Mouse (Mus musculus): ENCODE measurements around the gene Oasl1. TPM values are rescaled to one million over a fixed set of nuclear protein-coding genes. Genes with fewer than 3 reads are reported as not detected.

Oasl1 gene
- polyA plus RNA-seq, 1 experiment from 2014 or later = not detected

GRCm38 (mm10) chr5:114961590-114962360, 38.7 kb downstream of the Oasl1 start:
- no peak overlapping the region for H3K27ac ChIP-seq (replicated peaks)
- no peaks in the 10 kb centered on the region for H3K27me3 ChIP-seq (ENCODE audit: low read depth, poor library complexity, severe bottlenecking)
- WGBS = 71% methylated on average over 4 of the region's 4 CpGs
- peaks cover 3% of the 10 kb centered on the region; the same call in 1 of the 2 replicates for H3K4me1 ChIP-seq
- DNase-seq (ENCODE audit: low spot score) = no peak
- H3K9me3 ChIP-seq (replicated peaks) = no peaks in the 10 kb centered on the region
- H3K36me3 ChIP-seq = no peaks in the 10 kb centered on the region
- H3K4me3 ChIP-seq = no peak overlapping the region

DNA sequence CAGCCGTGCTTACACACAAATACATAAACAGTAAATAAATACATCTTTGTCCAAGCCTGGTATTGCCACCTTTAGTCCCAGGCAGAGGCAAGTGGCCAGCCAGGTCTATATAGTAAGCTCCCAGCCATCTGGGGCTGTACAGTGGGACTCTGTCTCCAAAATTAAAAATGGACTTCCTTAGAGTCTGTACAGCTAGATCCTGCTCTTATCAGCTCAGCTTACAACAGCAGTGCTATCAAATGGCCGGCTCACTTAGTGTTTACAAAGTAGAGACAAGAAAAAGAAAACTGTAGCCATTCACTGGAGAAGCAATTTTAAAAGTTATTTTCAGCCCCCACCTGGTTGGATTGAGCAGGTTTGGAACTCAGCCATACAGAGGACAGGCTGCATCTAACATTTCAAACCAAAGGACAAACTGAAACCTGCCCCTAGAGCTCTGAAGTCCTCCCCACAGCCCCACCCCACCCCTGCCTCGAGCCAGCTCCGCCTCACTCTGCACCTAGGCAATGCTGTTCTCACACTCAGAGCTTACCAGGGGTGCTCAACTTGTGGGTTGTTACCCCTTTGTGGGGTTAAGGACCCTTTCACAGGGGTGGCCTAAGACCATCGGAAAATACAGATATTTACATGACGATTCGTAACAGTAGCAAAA, 41.4 kb downstream of the Oasl1 start:
- no peaks in the 10 kb centered on the region for H3K9me3 ChIP-seq (replicated peaks)
- peaks cover 17% of the 10 kb centered on the region for H3K4me1 ChIP-seq
- no peak overlapping the region for H3K27ac ChIP-seq (replicated peaks)
- no peaks in the 10 kb centered on the region for H3K36me3 ChIP-seq
- 76% methylated on average over 7 of the region's 7 CpGs for WGBS
- H3K4me3 ChIP-seq = no peak overlapping the region
- no peak for DNase-seq (ENCODE audit: low spot score)
- H3K27me3 ChIP-seq (ENCODE audit: low read depth, poor library complexity, severe bottlenecking) = peaks cover 17% of the 10 kb centered on the region

- WGBS = 77% methylated on average over 17 of the region's 17 CpGs
- Histone ChIP-seq H3K27ac (replicated peaks) (no peak overlapping the region), H3K36me3 (no peaks in the 10 kb centered on the region), H3K9me3 (replicated peaks) (no peaks in the 10 kb centered on the region), H3K4me1 (peaks cover 17% of the 10 kb centered on the region), H3K4me3 (no peak overlapping the region), H3K27me3 (ENCODE audit: low read depth, poor library complexity, severe bottlenecking) (peaks cover 22% of the 10 kb centered on the region)
- no peak for DNase-seq (ENCODE audit: low spot score)
These were observed 42.2 kb downstream of the Oasl1 start for GRCm38 (mm10) chr5:114964967-114965898.

DNA sequence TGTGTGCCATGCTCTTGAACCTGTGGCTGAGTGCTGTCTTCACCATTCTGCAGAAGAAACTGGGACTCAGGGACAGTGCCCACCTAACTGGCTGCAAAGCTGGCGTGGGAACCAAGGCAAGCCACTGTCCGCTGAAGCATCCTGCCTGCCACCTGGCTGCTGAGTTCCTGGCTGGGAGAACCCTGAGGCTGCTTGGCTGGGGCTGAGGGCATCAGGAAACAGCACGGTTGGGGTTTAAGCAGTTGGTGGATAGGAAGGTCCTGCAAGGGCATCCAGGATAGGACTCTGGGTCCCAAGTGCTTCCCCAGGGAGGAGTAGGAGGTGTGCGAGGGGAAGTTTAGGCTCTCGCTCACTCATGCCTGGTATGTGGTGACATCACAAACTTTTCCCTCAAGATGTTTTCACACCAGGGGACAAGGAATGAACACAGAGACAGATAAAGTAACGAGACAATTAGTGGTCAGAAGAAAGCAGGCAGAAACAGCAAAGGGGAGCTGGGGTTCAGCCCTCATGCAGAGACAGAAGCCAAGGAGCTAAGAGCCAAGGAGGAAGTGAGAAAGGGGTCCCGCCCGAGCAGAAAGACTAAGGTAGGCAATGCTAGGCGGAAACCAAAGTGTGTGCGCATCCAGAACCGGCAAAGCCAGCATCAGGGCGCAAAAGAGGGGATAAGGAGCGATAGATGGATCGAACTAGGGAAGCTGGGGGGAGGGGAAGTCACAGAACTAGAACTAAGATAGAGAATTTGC, 44.7 kb downstream of the Oasl1 start:
- no peaks in the 10 kb centered on the region for H3K36me3 ChIP-seq
- no peaks in the 10 kb centered on the region for H3K9me3 ChIP-seq (replicated peaks)
- H3K27ac ChIP-seq (replicated peaks) = no peak overlapping the region
- 46% methylated on average over 14 of the region's 14 CpGs for WGBS
- no peak for DNase-seq (ENCODE audit: low spot score)
- peaks cover 21% of the 10 kb centered on the region for H3K4me1 ChIP-seq
- peaks cover 22% of the 10 kb centered on the region for H3K27me3 ChIP-seq (ENCODE audit: low read depth, poor library complexity, severe bottlenecking)
- H3K4me3 ChIP-seq = no peak overlapping the region

DNA sequence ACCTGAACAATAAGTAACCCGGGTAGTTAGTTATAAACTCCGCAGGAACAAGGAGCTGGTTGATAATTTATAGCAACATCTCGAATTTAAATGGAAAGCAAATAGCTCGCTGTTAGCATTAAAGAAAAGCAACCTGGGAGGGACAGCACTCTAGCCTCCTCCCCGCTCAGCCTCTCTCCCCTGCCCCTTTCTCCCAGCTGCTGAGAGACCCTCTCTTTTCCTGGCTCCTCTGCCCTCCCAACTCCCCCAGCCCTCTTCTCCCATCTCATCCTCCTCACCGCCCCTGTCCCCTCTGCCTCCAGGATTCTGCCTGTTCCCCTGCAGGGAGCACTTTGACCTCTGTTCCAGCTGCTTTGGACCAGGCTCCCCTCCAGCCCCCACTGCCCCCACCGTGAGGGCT, 45.6 kb downstream of the Oasl1 start:
- Histone ChIP-seq H3K9me3 (replicated peaks) (no peaks in the 10 kb centered on the region), H3K27ac (replicated peaks) (0 out of 2 replicates have a peak overlapping the region, but pooled peaks have one; percentile 18), H3K4me1 (peaks cover 21% of the 10 kb centered on the region), H3K4me3 (no peak overlapping the region), H3K36me3 (no peaks in the 10 kb centered on the region), H3K27me3 (ENCODE audit: low read depth, poor library complexity, severe bottlenecking) (peaks cover 22% of the 10 kb centered on the region)
- WGBS = 32% methylated on average over 7 of the region's 7 CpGs
- no peak for DNase-seq (ENCODE audit: low spot score)

GRCm38 (mm10) chr5:114969064-114969463, 46.0 kb downstream of the Oasl1 start:
- H3K4me1 ChIP-seq = peaks cover 21% of the 10 kb centered on the region
- peaks cover 22% of the 10 kb centered on the region for H3K27me3 ChIP-seq (ENCODE audit: low read depth, poor library complexity, severe bottlenecking)
- H3K27ac ChIP-seq (replicated peaks) = 0 out of 2 replicates have a peak overlapping the region, but pooled peaks have one; percentile 18
- no peaks in the 10 kb centered on the region for H3K9me3 ChIP-seq (replicated peaks)
- no peak overlapping the region for H3K4me3 ChIP-seq
- no peaks in the 10 kb centered on the region for H3K36me3 ChIP-seq
- 18% methylated on average over 4 of the region's 4 CpGs for WGBS
- DNase-seq (ENCODE audit: low spot score) = no peak

DNA sequence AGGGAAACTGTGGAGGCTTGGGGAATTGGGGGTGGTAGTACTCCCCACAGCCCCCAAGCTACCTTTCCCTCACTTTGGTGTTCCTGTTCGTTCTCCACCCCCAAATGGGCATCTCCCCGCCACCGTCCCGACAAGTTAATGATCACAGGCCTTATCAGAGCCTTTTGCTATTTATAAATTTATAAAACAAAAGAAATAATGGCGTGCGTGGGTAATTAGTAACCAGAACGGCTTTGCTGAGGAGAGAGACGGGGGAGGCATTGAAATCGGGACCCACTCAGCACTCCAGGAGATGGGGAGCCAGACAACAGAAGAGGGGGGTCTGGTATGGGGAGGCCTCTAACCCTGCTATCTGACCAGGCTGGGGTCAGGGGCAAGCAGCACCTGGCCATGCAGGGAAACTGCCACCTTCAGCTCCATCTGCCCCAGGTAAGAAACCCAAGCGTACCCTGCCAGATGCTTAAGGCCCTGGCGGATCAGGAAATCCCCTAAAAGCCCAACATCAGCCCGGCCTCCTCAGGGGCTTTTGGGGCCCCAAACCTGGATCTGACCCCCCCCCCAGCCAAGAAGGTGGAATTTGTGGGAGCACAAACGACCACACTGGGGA, 46.7 kb downstream of the Oasl1 start:
- WGBS = 67% methylated on average over 13 of the region's 13 CpGs
- Histone ChIP-seq H3K36me3 (no peaks in the 10 kb centered on the region), H3K4me1 (peaks cover 21% of the 10 kb centered on the region), H3K27me3 (ENCODE audit: low read depth, poor library complexity, severe bottlenecking) (peaks cover 22% of the 10 kb centered on the region), H3K27ac (replicated peaks) (no peak overlapping the region), H3K4me3 (no peak overlapping the region), H3K9me3 (replicated peaks) (no peaks in the 10 kb centered on the region)
- DNase-seq (ENCODE audit: low spot score) = no peak

GRCm38 (mm10) chr5:114970824-114971227, 47.8 kb downstream of the Oasl1 start, which contains the start of gene Hnf1a:
Hnf1a (minus strand) TSS chr5:114971094.
- Histone ChIP-seq H3K4me3 (no peak within 1 kb of the TSS), H3K9me3 (replicated peaks) (no peaks in the 10 kb centered on the region), H3K27me3 (ENCODE audit: low read depth, poor library complexity, severe bottlenecking) (peaks cover 22% of the 10 kb centered on the region), H3K36me3 (no peaks in the 10 kb centered on the region), H3K27ac (replicated peaks) (no peak within 1 kb of the TSS), H3K4me1 (peaks cover 21% of the 10 kb centered on the region)
- DNase-seq (ENCODE audit: low spot score) = no peak
- WGBS = 85% methylated on average over 17 of the region's 17 CpGs

DNA sequence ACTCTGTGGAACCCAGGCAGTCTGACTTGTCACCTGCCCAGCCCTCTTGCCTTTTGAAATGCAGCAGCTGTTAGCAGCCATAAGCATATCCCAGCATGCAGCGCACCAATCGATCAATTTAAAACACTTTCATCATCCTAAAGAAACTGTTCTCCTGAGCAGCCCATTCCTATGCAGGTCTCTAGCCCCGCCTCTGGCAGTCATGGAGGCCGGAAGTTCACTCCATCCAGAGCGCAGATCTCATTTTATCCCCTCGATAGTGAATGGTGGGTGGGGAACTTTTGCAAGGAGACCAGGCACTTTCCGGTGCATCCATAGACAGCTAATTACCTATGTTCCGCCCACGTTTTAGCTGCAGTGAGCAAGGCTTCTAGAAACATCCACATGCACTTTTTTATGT, 49.2 kb downstream of the Oasl1 start:
- no peaks in the 10 kb centered on the region for H3K9me3 ChIP-seq (replicated peaks)
- H3K4me3 ChIP-seq = no peak overlapping the region
- H3K36me3 ChIP-seq = no peaks in the 10 kb centered on the region
- H3K27ac ChIP-seq (replicated peaks) = no peak overlapping the region
- DNase-seq (ENCODE audit: low spot score) = no peak
- H3K27me3 ChIP-seq (ENCODE audit: low read depth, poor library complexity, severe bottlenecking) = peaks cover 22% of the 10 kb centered on the region
- peaks cover 21% of the 10 kb centered on the region for H3K4me1 ChIP-seq
- 88% methylated on average over 9 of the region's 9 CpGs for WGBS

DNA sequence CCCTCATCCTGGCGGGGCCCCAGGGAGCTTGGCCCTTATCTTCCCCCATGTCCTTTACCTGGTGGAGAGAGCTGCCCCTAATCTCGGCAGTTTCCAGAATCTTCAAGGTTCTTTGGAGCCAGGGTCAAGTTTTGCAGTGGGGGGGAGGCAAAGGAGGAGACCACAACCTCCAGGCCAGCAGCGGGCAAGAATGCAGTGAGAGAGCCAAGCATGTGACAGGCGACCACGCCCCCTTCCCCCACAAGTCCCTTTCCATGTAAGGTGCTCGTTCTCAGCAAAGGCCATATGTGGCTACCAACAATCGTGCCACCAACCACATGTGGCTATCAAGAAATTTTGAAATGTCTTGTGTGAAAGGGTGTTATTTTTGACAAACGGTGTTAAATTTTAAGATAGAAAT, 50.1 kb downstream of the Oasl1 start:
- peaks cover 14% of the 10 kb centered on the region for H3K27me3 ChIP-seq (ENCODE audit: low read depth, poor library complexity, severe bottlenecking)
- H3K36me3 ChIP-seq = no peaks in the 10 kb centered on the region
- 84% methylated on average over 8 of the region's 8 CpGs for WGBS
- H3K27ac ChIP-seq (replicated peaks) = no peak overlapping the region
- H3K4me1 ChIP-seq = peaks cover 18% of the 10 kb centered on the region
- DNase-seq (ENCODE audit: low spot score) = no peak
- no peaks in the 10 kb centered on the region for H3K9me3 ChIP-seq (replicated peaks)
- H3K4me3 ChIP-seq = no peak overlapping the region

GRCm38 (mm10) chr5:114976935-114977334, 53.9 kb downstream of the Oasl1 start:
- H3K27ac ChIP-seq (replicated peaks) = no peak overlapping the region
- peaks cover 19% of the 10 kb centered on the region for H3K4me1 ChIP-seq
- no peaks in the 10 kb centered on the region for H3K36me3 ChIP-seq
- no peak for DNase-seq (ENCODE audit: low spot score)
- H3K4me3 ChIP-seq = no peak overlapping the region
- H3K9me3 ChIP-seq (replicated peaks) = no peaks in the 10 kb centered on the region
- no peaks in the 10 kb centered on the region for H3K27me3 ChIP-seq (ENCODE audit: low read depth, poor library complexity, severe bottlenecking)

GRCm38 (mm10) chr5:114978473-114978872, 55.4 kb downstream of the Oasl1 start:
- Histone ChIP-seq H3K9me3 (replicated peaks) (no peaks in the 10 kb centered on the region), H3K27ac (replicated peaks) (no peak overlapping the region)
- WGBS = 77% methylated on average over 11 of the region's 11 CpGs

More at GRCm38 (mm10) chr5:114978473-114978872, 55.4 kb downstream of the Oasl1 start:
- no peak overlapping the region for H3K4me3 ChIP-seq
- H3K27me3 ChIP-seq (ENCODE audit: low read depth, poor library complexity, severe bottlenecking) = no peaks in the 10 kb centered on the region
- no peak for DNase-seq (ENCODE audit: low spot score)
- H3K36me3 ChIP-seq = no peaks in the 10 kb centered on the region
- H3K4me1 ChIP-seq = peaks cover 19% of the 10 kb centered on the region
